Comparison of ENCODE assay signal across 8 mouse cellular contexts in the genomic region with DNA sequence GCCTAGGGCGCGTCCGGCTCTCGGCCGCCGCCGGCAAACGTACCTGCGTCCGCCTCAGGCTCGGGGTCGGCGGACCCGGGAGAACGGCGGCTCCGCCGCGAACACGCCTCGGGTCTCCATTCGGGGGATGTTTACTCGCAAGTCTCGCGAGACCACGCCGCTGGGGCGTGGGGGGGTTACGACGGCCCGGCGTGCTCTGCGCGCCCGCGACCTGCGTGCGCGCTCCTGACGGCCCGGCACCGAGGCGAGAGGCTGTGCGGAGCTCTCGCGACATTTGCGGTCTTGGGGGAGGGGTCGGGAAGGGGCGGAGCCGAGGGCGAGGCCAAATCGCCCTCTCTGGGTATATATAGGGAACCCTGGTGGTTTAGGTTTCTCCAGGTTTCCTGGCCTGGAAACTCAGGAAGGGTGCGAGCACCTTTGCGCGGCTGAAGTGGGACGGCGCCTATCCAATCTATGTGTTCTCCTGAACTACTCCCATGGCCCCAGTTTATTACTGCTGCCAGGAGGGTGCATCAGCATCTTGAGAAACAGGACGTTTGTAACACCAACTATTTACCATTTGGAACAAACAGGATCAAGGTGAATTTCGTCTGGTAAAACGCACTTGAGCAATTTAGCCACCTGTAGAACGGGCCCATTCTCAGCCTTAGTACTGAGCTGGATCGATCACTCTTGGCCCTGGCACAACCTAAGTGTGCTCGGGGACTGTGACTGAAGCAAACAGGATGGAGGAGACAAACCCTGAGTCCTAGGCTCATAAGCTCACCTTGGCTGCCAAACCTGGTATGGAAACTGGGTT. TPM values are rescaled to one million over a fixed set of nuclear protein-coding genes. Genes with fewer than 3 reads are reported as not detected.
DNase-seq lines count a peak whose midpoint lies in the region; ATAC-seq lines count a peak whose summit lies in the region.

A gene (minus strand): TSS at position 133 of the 799 bp plus-strand sequence.

- peak; percentile 96 for DNase-seq in R1 (ENCODE audit: low read depth, low spot score)
- DNase-seq in cerebellum, postnatal 25 days: peak; percentile 99
- peak; percentile 98 for DNase-seq in frontal cortex, postnatal 36 days (ENCODE audit: low spot score in 2 of 2)
- DNase-seq in left cerebral cortex, adult 11 months (ENCODE audit: low spot score): peak; percentile 96
- peak; percentile 99 for DNase-seq in lung, postnatal 4 days
- DNase-seq in retina, postnatal 7 days (ENCODE audit: low read depth, low spot score): peak; percentile 97
- DNase-seq in urinary bladder, adult 2 months (ENCODE audit: low spot score): peak; percentile 99

- peak within 1 kb of the TSS; percentile 98 for H3K27ac ChIP-seq in hindbrain, embryonic 15.5 days (replicated peaks)

- H3K9ac ChIP-seq in hindbrain, embryonic 15.5 days: peak within 1 kb of the TSS; percentile 91

- WGBS in hindbrain, embryonic 15.5 days: 6% methylated on average over 56 of the region's 63 CpGs

- peak within 1 kb of the TSS; percentile 88 for H3K4me2 ChIP-seq in hindbrain, embryonic 15.5 days

- H3K4me3 ChIP-seq in hindbrain, embryonic 15.5 days: peak within 1 kb of the TSS; percentile 93

- H3K4me1 ChIP-seq in hindbrain, embryonic 15.5 days (replicated peaks): peaks cover 40% of the 10 kb centered on the region

- peak; percentile 97 for ATAC-seq in hindbrain, embryonic 15.5 days (ENCODE audit: low FRiP score, low read depth)

- H3K36me3 ChIP-seq in hindbrain, embryonic 15.5 days: peaks cover 26% of the 10 kb centered on the region

- no peaks in the 10 kb centered on the region for H3K27me3 ChIP-seq in hindbrain, embryonic 15.5 days

- no peaks in the 10 kb centered on the region for H3K9me3 ChIP-seq in hindbrain, embryonic 15.5 days

RNA-seq across cellular contexts. Expression of the gene that starts here (rescaled TPM):
- polyA plus RNA-seq in hindbrain, embryonic 15.5 days (2015; fragmentation: Nextera tagmentation; extraction: Ambion mirVana): 50.7 and 54.0 TPM in 2 replicates
- polyA plus RNA-seq in urinary bladder, adult 2 months (2012; rRNA removed): 90.6 and 92.1 TPM in 2 replicates

Comparison
In these comparisons a context has a peak if more than half of its experiments do, and no peak if none do; other contexts are left out.
1. Peak in every context shown above with its lines: DNase-seq, ATAC-seq, H3K4me3 ChIP-seq and H3K27ac ChIP-seq.